Mouse (Mus musculus): ENCODE data around the gene Naxe. TPM values are rescaled to one million over a fixed set of nuclear protein-coding genes. Genes with fewer than 3 reads are reported as not detected.
A peak's percentile ranks its signal among the peaks of the same experiment; 100 is the strongest.

The Naxe gene
- polyA plus RNA-seq, 1 experiment from 2014 or later = 157 TPM

- H3K4me3 ChIP-seq (ENCODE audit: low read depth, low read length) = no peak overlapping the region
- 93% methylated on average over 7 of the region's 7 CpGs for WGBS
Observed at GRCm38 (mm10) chr3:88090106-88090505, 31.8 kb upstream of the Naxe start.

DNA sequence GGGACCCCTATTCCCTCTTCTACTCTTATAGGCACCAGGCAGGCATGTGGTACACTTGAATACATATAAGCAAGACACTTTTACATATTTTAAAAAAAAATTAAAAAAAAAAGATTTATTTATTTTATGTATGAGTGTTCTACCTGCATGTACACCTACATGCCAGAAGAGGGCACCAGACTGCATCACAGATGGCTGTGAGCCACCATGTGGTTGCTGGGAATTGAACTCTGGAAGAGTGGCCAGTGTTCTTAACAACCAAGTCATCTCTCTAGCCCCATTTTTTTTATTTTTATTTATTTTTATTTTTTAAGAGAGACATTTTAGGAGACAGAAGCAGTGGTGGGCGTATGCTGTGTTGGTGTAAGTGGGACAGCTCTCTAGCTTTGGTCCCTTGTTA, 29.4 kb upstream of the Naxe start:
- no peak overlapping the region for H3K27ac ChIP-seq (ENCODE audit: low read depth, low read length)
- no peak for ATAC-seq (ENCODE audit: low read depth)
- H3K4me2 ChIP-seq (ENCODE audit: low read depth, low read length) = no peak overlapping the region
- H3K4me1 ChIP-seq (ENCODE audit: control insufficient read depth, insufficient read depth, low read length) = no peaks in the 10 kb centered on the region
- no peaks in the 10 kb centered on the region for H3K36me3 ChIP-seq (ENCODE audit: control insufficient read depth, insufficient read depth, low read length)
- no peak overlapping the region for H3K9ac ChIP-seq (replicated peaks; ENCODE audit: low read depth, low read length)
- 75% methylated on average over 1 of the region's 1 CpGs for WGBS
- H3K4me3 ChIP-seq (ENCODE audit: low read depth, low read length) = no peak overlapping the region
- no peaks in the 10 kb centered on the region for H3K27me3 ChIP-seq (ENCODE audit: control insufficient read depth, insufficient read depth, low read length)
- no peaks in the 10 kb centered on the region for H3K9me3 ChIP-seq (ENCODE audit: control insufficient read depth, low read length)

More at GRCm38 (mm10) chr3:88090106-88090505, 31.8 kb upstream of the Naxe start:
- H3K4me1 ChIP-seq (ENCODE audit: control insufficient read depth, insufficient read depth, low read length) = no peaks in the 10 kb centered on the region
- no peaks in the 10 kb centered on the region for H3K36me3 ChIP-seq (ENCODE audit: control insufficient read depth, insufficient read depth, low read length)
- no peak overlapping the region for H3K27ac ChIP-seq (ENCODE audit: low read depth, low read length)
- no peak overlapping the region for H3K4me2 ChIP-seq (ENCODE audit: low read depth, low read length)
- H3K9ac ChIP-seq (replicated peaks; ENCODE audit: low read depth, low read length) = no peak overlapping the region
- H3K27me3 ChIP-seq (ENCODE audit: control insufficient read depth, insufficient read depth, low read length) = no peaks in the 10 kb centered on the region
- H3K9me3 ChIP-seq (ENCODE audit: control insufficient read depth, low read length) = no peaks in the 10 kb centered on the region
- ATAC-seq (ENCODE audit: low read depth) = no peak

GRCm38 (mm10) chr3:88085459-88085858, 27.2 kb upstream of the Naxe start:
- Histone ChIP-seq H3K9ac (replicated peaks; ENCODE audit: low read depth, low read length) (no peak overlapping the region), H3K36me3 (ENCODE audit: control insufficient read depth, insufficient read depth, low read length) (no peaks in the 10 kb centered on the region), H3K9me3 (ENCODE audit: control insufficient read depth, low read length) (no peaks in the 10 kb centered on the region), H3K27me3 (ENCODE audit: control insufficient read depth, insufficient read depth, low read length) (no peaks in the 10 kb centered on the region), H3K4me3 (ENCODE audit: low read depth, low read length) (no peak overlapping the region), H3K4me1 (ENCODE audit: control insufficient read depth, insufficient read depth, low read length) (0 out of 2 replicates have a peak, but pooled peaks cover 5% of the 10 kb centered on the region), H3K4me2 (ENCODE audit: low read depth, low read length) (no peak overlapping the region), H3K27ac (ENCODE audit: low read depth, low read length) (no peak overlapping the region)
- WGBS = 94% methylated on average over 7 of the region's 9 CpGs
- no peak for ATAC-seq (ENCODE audit: low read depth)

DNA sequence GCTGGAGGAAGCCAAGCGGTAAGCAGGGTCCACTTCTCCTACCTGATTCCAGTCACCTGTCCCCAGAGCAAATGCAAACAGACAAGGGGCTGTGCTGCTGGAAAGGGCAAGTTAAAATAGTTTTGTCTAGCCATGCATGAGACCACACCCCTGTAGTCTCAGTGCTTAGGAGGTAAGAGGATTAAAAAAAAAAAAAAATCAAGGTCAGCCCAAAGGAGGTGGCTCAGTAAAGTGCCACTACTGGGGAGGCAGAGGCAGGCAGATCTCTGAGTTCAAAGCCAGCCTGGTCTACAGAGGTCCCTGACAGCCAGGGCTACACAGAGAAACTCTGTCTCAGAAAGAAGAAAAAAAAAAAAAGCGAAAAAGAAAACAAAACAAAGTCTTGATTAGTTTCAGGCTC, 25.7 kb upstream of the Naxe start:
- Histone ChIP-seq H3K4me2 (ENCODE audit: low read depth, low read length) (no peak overlapping the region), H3K4me3 (ENCODE audit: low read depth, low read length) (no peak overlapping the region), H3K27me3 (ENCODE audit: control insufficient read depth, insufficient read depth, low read length) (no peaks in the 10 kb centered on the region), H3K27ac (ENCODE audit: low read depth, low read length) (no peak overlapping the region), H3K36me3 (ENCODE audit: control insufficient read depth, insufficient read depth, low read length) (no peaks in the 10 kb centered on the region), H3K9me3 (ENCODE audit: control insufficient read depth, low read length) (no peaks in the 10 kb centered on the region), H3K9ac (replicated peaks; ENCODE audit: low read depth, low read length) (no peak overlapping the region), H3K4me1 (ENCODE audit: control insufficient read depth, insufficient read depth, low read length) (0 out of 2 replicates have a peak, but pooled peaks cover 5% of the 10 kb centered on the region)
- 91% methylated on average over 2 of the region's 2 CpGs for WGBS
- no peak for ATAC-seq (ENCODE audit: low read depth)

DNA sequence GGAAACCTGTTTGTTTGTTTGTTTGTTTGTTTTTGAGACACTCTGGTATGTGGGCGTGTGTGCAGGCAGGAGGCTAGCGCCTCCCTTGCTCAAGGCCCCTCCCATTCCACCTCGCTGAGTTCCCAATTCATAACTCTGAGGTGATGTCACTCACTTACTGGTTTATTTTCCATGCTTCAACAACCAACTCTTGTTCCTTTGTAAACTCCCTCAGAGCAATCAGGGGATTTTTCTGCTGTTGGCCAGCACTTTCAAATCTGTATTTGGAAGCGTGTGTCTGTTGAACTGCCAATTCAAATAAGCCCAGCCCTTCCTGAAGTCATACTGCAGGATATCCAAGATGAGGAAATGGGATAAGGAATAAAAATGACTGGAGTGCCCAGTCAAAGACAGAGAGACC, 24.4 kb upstream of the Naxe start:
- no peak; the same call in 1 of the 2 replicates for ATAC-seq (ENCODE audit: low read depth)
- H3K27ac ChIP-seq (ENCODE audit: low read depth, low read length) = no peak overlapping the region
- 23% methylated on average over 4 of the region's 4 CpGs for WGBS

DNA sequence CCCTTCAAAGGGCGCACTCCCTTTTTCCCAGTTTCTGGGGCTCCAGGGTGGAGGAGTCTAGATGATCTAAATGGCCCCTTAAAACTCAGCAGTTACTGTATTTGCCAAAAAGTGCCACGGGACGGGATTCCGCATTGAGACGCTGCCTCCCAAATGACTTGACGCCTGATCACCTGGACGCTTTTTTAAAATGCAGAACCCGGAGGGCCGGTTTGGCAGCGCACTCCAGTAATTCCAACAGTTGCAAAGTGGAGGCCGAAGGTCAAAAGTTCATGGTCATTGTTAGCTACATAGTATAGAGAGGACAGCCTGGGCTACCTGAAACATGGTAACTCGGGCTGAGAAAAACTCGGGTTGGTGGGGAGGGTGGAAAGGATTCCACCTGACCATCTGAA, 23.9 kb upstream of the Naxe start:
- Histone ChIP-seq H3K27me3 (ENCODE audit: control insufficient read depth, insufficient read depth, low read length) (no peaks in the 10 kb centered on the region), H3K9ac (replicated peaks; ENCODE audit: low read depth, low read length) (no peak overlapping the region), H3K4me1 (ENCODE audit: control insufficient read depth, insufficient read depth, low read length) (0 out of 2 replicates have a peak, but pooled peaks cover 5% of the 10 kb centered on the region), H3K36me3 (ENCODE audit: control insufficient read depth, insufficient read depth, low read length) (no peaks in the 10 kb centered on the region), H3K27ac (ENCODE audit: low read depth, low read length) (no peak overlapping the region), H3K4me2 (ENCODE audit: low read depth, low read length) (peak overlapping the region; percentile 80), H3K9me3 (ENCODE audit: control insufficient read depth, low read length) (no peaks in the 10 kb centered on the region), H3K4me3 (ENCODE audit: low read depth, low read length) (peak overlapping the region; percentile 35)
- WGBS = 3% methylated on average over 13 of the region's 13 CpGs
- ATAC-seq (ENCODE audit: low read depth) = no peak; the same call in 1 of the 2 replicates

More for the DNA sequence above, 24.4 kb upstream of the Naxe start:
- H3K9me3 ChIP-seq (ENCODE audit: control insufficient read depth, low read length) = no peaks in the 10 kb centered on the region
- H3K4me1 ChIP-seq (ENCODE audit: control insufficient read depth, insufficient read depth, low read length) = 0 out of 2 replicates have a peak, but pooled peaks cover 5% of the 10 kb centered on the region
- H3K9ac ChIP-seq (replicated peaks; ENCODE audit: low read depth, low read length) = no peak overlapping the region
- no peaks in the 10 kb centered on the region for H3K36me3 ChIP-seq (ENCODE audit: control insufficient read depth, insufficient read depth, low read length)
- H3K4me2 ChIP-seq (ENCODE audit: low read depth, low read length) = peak overlapping the region; percentile 80; the same call in 1 of the 2 replicates
- H3K27me3 ChIP-seq (ENCODE audit: control insufficient read depth, insufficient read depth, low read length) = no peaks in the 10 kb centered on the region
- peak overlapping the region; percentile 35; the same call in 1 of the 2 replicates for H3K4me3 ChIP-seq (ENCODE audit: low read depth, low read length)

DNA sequence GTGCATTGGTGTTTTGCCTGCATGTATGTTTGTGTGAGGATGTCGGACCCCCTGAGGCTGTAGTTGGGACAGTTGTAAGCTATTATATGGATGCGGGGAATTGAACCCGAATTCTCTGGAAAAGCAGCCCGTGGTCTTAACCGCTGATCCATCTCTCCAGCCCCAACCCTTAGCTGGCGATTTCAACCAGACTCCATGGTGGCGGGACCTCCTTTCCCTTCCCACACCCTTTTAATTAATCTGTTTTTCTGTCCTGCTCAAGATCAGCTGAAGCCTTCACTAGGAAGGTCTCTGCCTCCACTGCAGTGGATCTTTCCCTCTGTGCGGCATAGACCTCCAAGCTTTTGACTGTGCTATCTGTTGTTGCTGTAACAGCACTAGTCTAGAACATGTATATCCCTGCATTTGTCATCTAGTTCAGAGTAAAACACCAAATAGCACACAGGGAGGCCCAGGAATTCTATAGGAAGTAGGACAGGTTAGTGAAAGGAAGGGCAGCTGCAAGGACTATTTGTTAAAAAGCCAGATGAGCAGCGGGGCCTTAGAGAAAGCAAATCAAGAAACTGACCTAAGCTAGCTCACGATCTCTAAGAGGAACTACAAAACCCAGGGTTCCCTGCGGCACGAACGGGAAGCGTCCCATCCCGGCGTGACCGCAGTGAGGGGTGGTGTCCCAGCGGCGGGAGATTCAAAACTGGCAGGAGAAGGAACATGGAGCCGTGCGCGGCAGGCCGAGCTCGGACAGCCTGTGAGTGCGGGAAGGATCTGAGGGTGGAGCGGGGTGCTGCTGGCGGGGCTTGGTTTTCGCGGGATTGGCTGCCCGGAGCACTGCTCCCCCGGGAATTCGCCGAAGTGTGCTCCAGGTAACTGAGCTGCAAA, 23.3 kb upstream of the Naxe start, which contains the start of gene Iqgap3:
Gene Iqgap3 (plus strand): TSS at position 627 of the 879 bp plus-strand sequence.
- no peak within 1 kb of the TSS; the same call in 1 of the 2 replicates for H3K27ac ChIP-seq (ENCODE audit: low read depth, low read length)
- H3K36me3 ChIP-seq (ENCODE audit: control insufficient read depth, insufficient read depth, low read length) = no peaks in the 10 kb centered on the region
- H3K9me3 ChIP-seq (ENCODE audit: control insufficient read depth, low read length) = no peaks in the 10 kb centered on the region
- H3K4me3 ChIP-seq (ENCODE audit: low read depth, low read length) = peak within 1 kb of the TSS; percentile 35
- peak within 1 kb of the TSS; percentile 80 for H3K4me2 ChIP-seq (ENCODE audit: low read depth, low read length)
- 0 out of 2 replicates have a peak within 1 kb of the TSS, but pooled peaks have one; percentile 8 for H3K9ac ChIP-seq (replicated peaks; ENCODE audit: low read depth, low read length)
- 0 out of 2 replicates have a peak, but pooled peaks cover 5% of the 10 kb centered on the region for H3K4me1 ChIP-seq (ENCODE audit: control insufficient read depth, insufficient read depth, low read length)
- ATAC-seq (ENCODE audit: low read depth) = peak; percentile 94
- no peaks in the 10 kb centered on the region for H3K27me3 ChIP-seq (ENCODE audit: control insufficient read depth, insufficient read depth, low read length)
- WGBS = 20% methylated on average over 33 of the region's 33 CpGs

DNA sequence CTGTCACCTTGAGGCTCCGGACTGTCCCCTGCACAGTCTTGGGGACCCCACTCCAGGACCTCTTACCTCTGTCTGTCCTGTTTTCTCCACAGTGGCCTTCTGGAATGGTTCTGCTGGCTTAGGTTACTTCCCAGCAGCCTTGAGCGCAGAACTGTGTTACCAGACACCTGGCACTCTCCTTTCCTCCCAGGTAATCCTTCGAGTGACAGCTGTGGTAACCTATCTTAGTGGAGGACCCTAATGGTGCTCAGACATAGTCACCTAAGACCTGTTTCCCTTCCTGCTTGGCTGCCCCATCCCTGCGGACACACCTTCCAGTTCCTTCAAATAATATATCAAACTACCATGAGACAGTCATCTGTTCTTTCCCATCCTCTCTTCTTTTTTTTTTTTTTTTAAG, 19.9 kb upstream of the Naxe start, which contains the start of gene Ttc24:
Gene Ttc24 (minus strand): TSS at position 101 of the 400 bp plus-strand sequence.
- WGBS = 87% methylated on average over 4 of the region's 4 CpGs
- no peak within 1 kb of the TSS for H3K4me2 ChIP-seq (ENCODE audit: low read depth, low read length)
- H3K4me1 ChIP-seq (ENCODE audit: control insufficient read depth, insufficient read depth, low read length) = 0 out of 2 replicates have a peak, but pooled peaks cover 5% of the 10 kb centered on the region
- no peaks in the 10 kb centered on the region for H3K36me3 ChIP-seq (ENCODE audit: control insufficient read depth, insufficient read depth, low read length)
- no peak within 1 kb of the TSS for H3K9ac ChIP-seq (replicated peaks; ENCODE audit: low read depth, low read length)
- no peak for ATAC-seq (ENCODE audit: low read depth)
- no peaks in the 10 kb centered on the region for H3K9me3 ChIP-seq (ENCODE audit: control insufficient read depth, low read length)
- no peaks in the 10 kb centered on the region for H3K27me3 ChIP-seq (ENCODE audit: control insufficient read depth, insufficient read depth, low read length)
- no peak within 1 kb of the TSS for H3K27ac ChIP-seq (ENCODE audit: low read depth, low read length)
- no peak within 1 kb of the TSS for H3K4me3 ChIP-seq (ENCODE audit: low read depth, low read length)

GRCm38 (mm10) chr3:88077441-88077840, 19.1 kb upstream of the Naxe start:
- H3K36me3 ChIP-seq (ENCODE audit: control insufficient read depth, insufficient read depth, low read length) = no peaks in the 10 kb centered on the region
- H3K4me3 ChIP-seq (ENCODE audit: low read depth, low read length) = no peak overlapping the region
- H3K27me3 ChIP-seq (ENCODE audit: control insufficient read depth, insufficient read depth, low read length) = no peaks in the 10 kb centered on the region
- ATAC-seq (ENCODE audit: low read depth) = no peak
- 0 out of 2 replicates have a peak, but pooled peaks cover 5% of the 10 kb centered on the region for H3K4me1 ChIP-seq (ENCODE audit: control insufficient read depth, insufficient read depth, low read length)
- H3K9me3 ChIP-seq (ENCODE audit: control insufficient read depth, low read length) = no peaks in the 10 kb centered on the region
- H3K4me2 ChIP-seq (ENCODE audit: low read depth, low read length) = no peak overlapping the region
- no peak overlapping the region for H3K9ac ChIP-seq (replicated peaks; ENCODE audit: low read depth, low read length)
- H3K27ac ChIP-seq (ENCODE audit: low read depth, low read length) = no peak overlapping the region
- 43% methylated on average over 8 of the region's 8 CpGs for WGBS

All from neural tube, embryonic 14.5 days (tissue).